Mouse (Mus musculus): ENCODE data around the gene Nudt19. TPM values are rescaled to one million over a fixed set of nuclear protein-coding genes. Genes with fewer than 3 reads are reported as not detected.

Gene Nudt19
- polyA plus RNA-seq (2016; fragmentation: Nextera tagmentation; extraction: Ambion mirVana): 40.4 and 43.5 TPM in 2 replicates

DNA sequence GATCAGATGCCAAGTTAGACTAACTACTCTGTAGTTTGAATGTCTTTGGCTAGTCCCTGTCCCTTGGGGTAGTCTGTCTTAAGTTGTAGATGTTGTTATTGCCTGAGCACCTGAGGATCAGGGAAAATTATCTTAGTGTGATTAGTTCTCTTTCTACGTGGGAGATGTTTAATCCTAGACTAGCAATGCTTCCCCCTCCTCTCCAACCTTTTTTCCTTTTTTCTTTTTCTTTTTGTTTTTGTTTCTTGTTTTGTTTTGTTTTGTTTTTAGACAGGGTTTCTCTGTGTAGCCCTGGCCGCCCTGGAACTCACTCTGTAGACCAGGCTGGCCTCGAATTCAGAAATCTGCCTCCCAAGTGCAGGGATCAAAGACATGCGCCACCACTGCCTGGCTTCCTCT is at the start of gene Nudt19:
Nudt19 (minus strand) TSS at position 100 of the 399 bp plus-strand sequence.
- Histone ChIP-seq H3K9ac (replicated peaks) (peak within 1 kb of the TSS; percentile 90), H3K4me3 (peak within 1 kb of the TSS; percentile 69), H3K4me2 (replicated peaks) (peak within 1 kb of the TSS; percentile 96), H3K4me1 (peaks cover 13% of the 10 kb centered on the region), H3K9me3 (no peaks in the 10 kb centered on the region), H3K36me3 (peaks cover 1% of the 10 kb centered on the region; the same call in 1 of the 2 replicates), H3K27me3 (no peaks in the 10 kb centered on the region), H3K27ac (replicated peaks) (peak within 1 kb of the TSS; percentile 94)
- no peak for ATAC-seq (ENCODE audit: low FRiP score, low read depth)
- 63% methylated on average over 4 of the region's 4 CpGs for WGBS

DNA sequence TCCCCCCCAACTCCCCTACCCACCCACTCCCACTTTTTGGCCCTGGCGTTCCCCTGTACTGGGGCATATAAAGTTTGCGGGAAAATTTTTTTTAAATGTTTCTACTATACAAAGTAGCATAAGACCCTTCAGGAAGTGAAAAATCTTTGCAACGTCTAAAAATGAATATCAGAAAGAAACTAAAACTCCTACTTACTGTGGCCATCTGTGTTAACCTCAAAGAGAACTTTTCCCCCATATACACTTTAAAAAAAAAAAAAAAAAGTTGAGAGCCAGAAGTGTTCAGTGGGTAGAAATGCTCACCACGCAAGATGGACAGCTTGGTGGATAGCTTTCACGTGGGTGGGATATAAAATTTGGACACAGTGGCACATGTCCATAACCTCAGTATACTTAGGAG is 46.7 kb upstream of the Nudt19 start:
- Histone ChIP-seq H3K27ac (replicated peaks) (no peak overlapping the region), H3K4me2 (replicated peaks) (no peak overlapping the region), H3K27me3 (no peaks in the 10 kb centered on the region), H3K4me1 (no peaks in the 10 kb centered on the region), H3K4me3 (no peak overlapping the region), H3K9ac (replicated peaks) (no peak overlapping the region), H3K36me3 (peaks cover 20% of the 10 kb centered on the region), H3K9me3 (no peaks in the 10 kb centered on the region)
- WGBS: 95% methylated on average over 5 of the region's 5 CpGs
- no peak for ATAC-seq (ENCODE audit: low FRiP score, low read depth)

DNA sequence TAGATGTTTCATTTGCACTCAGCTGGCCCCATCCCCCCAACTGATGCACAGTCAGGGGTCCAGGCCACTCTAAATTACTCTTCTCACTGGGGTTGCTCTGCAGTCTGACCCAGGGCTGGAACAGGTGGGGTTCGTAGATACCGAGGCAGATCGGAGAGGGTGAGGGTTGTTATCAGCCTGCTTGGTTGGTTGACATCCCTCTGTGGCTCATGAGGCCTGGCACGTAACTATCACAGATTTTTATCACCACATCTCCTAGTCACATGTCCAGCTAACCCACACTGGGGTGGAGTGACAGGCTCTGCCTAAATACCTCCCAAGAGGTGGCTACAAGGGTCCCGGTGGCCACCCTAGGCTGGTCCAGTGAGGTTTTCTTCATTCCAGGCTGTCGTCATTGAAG is 45.0 kb upstream of the Nudt19 start:
- Histone ChIP-seq H3K4me2 (replicated peaks) (no peak overlapping the region), H3K27me3 (no peaks in the 10 kb centered on the region), H3K9me3 (no peaks in the 10 kb centered on the region), H3K36me3 (peaks cover 18% of the 10 kb centered on the region), H3K27ac (replicated peaks) (no peak overlapping the region), H3K4me3 (no peak overlapping the region), H3K9ac (replicated peaks) (no peak overlapping the region), H3K4me1 (no peaks in the 10 kb centered on the region)
- WGBS: 94% methylated on average over 6 of the region's 6 CpGs
- no peak for ATAC-seq (ENCODE audit: low FRiP score, low read depth)

DNA sequence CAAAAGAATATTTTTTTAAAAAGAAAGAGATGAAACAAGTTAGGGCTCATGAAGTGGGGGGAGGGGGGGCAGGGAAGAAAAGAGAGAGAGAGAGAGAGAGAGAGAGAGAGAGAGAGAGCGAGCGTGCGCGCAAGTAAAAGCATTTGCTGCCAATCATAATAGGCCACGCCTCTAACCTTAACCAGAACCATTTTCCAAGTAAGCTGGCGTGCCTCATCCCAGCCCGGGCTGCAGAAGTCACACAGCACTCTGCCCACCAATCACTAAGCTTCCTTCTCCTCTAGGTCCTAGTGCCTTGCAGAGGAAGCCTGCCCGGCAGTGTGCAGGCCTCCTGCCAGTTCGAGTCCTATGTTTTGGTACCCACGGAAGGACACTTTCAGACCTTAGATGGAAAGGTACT is 43.9 kb upstream of the Nudt19 start:
- Histone ChIP-seq H3K4me1 (no peaks in the 10 kb centered on the region), H3K4me2 (replicated peaks) (no peak overlapping the region), H3K9me3 (no peaks in the 10 kb centered on the region), H3K27me3 (no peaks in the 10 kb centered on the region), H3K4me3 (no peak overlapping the region), H3K36me3 (peaks cover 18% of the 10 kb centered on the region), H3K27ac (replicated peaks) (no peak overlapping the region), H3K9ac (replicated peaks) (no peak overlapping the region)
- no peak for ATAC-seq (ENCODE audit: low FRiP score, low read depth)
- 92% methylated on average over 10 of the region's 10 CpGs for WGBS

DNA sequence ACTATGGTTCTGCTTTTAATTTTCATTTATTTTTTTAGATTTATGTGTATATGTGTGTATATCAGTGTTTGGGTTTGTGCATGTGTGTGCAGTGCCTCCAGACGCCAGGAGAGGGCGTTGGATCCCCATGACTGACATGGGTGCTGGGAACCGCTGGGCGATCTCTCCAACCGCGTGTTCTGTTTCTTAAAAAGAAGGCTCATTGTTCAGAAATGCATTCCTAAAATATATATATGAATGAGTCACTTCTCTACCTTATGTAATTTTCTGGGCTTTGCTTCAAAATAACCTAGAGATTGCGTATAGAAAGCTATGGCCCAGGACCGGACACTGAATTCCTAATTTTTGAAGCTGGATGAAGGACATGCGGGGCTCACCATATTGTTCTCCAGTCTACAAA is 43.4 kb upstream of the Nudt19 start:
- Histone ChIP-seq H3K27ac (replicated peaks) (no peak overlapping the region), H3K9me3 (no peaks in the 10 kb centered on the region), H3K4me1 (no peaks in the 10 kb centered on the region), H3K4me2 (replicated peaks) (no peak overlapping the region), H3K27me3 (no peaks in the 10 kb centered on the region), H3K36me3 (peaks cover 23% of the 10 kb centered on the region), H3K9ac (replicated peaks) (no peak overlapping the region), H3K4me3 (no peak overlapping the region)
- no peak for ATAC-seq (ENCODE audit: low FRiP score, low read depth)
- 95% methylated on average over 9 of the region's 9 CpGs for WGBS

DNA sequence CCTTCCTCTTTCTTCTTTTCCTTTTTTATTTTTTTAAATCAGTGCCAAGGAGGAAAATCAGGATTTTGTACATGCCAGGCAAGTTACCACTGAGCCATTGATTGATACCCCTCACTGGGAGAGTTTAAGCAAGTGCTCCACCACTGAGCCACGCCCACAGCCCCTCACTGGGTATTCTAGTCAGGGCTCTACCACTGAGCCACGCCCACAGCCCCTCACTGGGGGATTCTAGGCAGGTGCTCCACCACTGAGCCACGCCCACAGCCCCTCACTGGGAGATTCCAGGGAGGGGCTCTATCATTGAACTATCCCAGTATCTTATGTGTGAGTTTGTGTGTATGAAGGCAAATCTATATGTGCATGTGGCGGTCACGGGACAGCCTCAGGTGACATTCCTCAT is 38.2 kb upstream of the Nudt19 start:
- Histone ChIP-seq H3K9ac (replicated peaks) (no peak overlapping the region), H3K36me3 (peaks cover 37% of the 10 kb centered on the region), H3K9me3 (no peaks in the 10 kb centered on the region), H3K4me2 (replicated peaks) (no peak overlapping the region), H3K4me1 (no peaks in the 10 kb centered on the region), H3K4me3 (no peak overlapping the region), H3K27ac (replicated peaks) (no peak overlapping the region), H3K27me3 (no peaks in the 10 kb centered on the region)
- no peak for ATAC-seq (ENCODE audit: low FRiP score, low read depth)
- WGBS: 93% methylated on average over 5 of the region's 5 CpGs

DNA sequence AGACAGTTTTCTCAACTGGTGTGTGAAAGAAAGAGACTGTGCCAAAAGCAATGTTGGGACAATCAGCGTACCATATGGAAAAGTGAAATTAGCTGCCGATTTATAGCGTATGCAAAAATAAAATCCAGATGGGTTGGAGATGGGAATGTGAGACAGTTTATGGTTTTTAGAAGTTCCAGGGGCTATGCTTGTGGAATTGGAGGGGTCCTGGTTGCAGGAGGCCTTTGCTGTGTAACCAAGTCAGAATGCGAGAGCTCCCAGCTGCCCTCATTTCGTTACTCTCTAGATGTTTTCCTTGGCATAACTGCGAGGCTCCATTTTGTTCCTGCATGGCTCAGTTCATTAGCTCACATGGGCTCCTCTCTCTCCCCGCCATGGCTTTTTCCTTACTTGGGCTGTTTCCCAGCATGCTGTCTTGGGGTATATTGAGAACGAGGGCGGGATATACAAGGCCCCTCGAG is 34.7 kb upstream of the Nudt19 start:
- H3K4me1 ChIP-seq: peaks cover 13% of the 10 kb centered on the region
- peaks cover 31% of the 10 kb centered on the region for H3K36me3 ChIP-seq
- H3K27me3 ChIP-seq: no peaks in the 10 kb centered on the region
- H3K9me3 ChIP-seq: no peaks in the 10 kb centered on the region
- no peak overlapping the region for H3K27ac ChIP-seq (replicated peaks)
- H3K4me2 ChIP-seq (replicated peaks): no peak overlapping the region
- no peak overlapping the region for H3K9ac ChIP-seq (replicated peaks)
- no peak overlapping the region for H3K4me3 ChIP-seq
- no peak for ATAC-seq (ENCODE audit: low FRiP score, low read depth)
- 88% methylated on average over 10 of the region's 10 CpGs for WGBS

DNA sequence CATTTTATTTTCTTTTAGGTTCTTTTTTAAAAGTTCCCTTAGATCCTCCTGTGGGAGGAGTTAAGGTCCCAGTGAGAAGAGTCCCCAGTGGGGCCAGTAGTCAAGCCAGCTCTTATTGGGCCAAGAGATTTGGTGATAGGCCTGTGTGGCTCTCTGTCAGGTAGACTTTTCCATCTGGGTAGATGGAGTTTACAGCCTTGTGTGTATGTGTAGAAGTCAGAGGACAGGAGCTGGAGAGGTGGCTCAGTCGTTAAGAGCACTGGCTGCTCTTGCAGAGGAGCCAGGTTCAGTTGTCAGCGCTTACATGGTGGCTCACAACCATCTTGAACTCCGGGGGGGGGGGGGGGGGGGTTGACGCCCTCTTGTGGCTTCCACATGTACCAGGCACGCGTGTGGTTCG is 33.4 kb upstream of the Nudt19 start:
- Histone ChIP-seq H3K4me1 (peaks cover 23% of the 10 kb centered on the region), H3K27me3 (peaks cover 10% of the 10 kb centered on the region), H3K36me3 (peaks cover 26% of the 10 kb centered on the region), H3K27ac (replicated peaks) (no peak overlapping the region), H3K9me3 (no peaks in the 10 kb centered on the region), H3K4me3 (no peak overlapping the region), H3K4me2 (replicated peaks) (no peak overlapping the region), H3K9ac (replicated peaks) (no peak overlapping the region)
- WGBS: 76% methylated on average over 7 of the region's 7 CpGs
- no peak for ATAC-seq (ENCODE audit: low FRiP score, low read depth)

DNA sequence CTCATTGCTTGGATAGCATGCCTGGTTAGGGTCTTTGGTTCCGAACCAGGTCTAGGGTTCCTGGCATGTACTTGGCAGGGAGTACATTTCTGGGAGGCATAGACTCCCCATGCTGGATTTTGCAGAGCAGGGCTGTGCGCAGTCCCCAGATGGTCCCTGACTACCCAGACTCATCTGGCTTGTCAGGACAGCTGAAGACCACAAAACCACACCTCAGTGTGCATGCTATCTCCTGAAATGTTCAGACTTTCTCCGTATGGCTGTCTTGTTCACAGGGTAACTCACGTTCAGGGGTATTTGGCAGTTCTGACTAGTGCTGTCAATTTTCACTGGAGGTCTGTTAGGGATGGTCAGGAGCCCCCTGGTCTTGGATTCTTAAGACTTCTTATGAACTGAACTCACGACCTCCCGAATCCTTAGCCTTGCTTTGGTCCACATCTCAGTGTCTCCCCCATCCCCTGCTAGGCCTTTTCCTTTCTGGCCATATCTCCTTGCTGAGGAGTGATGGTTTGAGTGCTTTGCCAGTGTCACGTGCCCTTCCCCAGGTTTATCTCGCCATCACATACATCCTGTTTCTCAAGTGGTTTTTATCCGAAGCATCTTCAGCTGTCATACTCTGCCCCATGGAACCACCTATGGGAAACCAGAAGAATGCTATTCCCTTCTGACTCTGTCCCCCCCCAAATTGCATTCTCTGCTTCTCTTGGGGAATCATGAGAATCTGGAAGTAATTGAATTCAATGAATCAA is 32.8 kb upstream of the Nudt19 start:
- peaks cover 27% of the 10 kb centered on the region for H3K4me1 ChIP-seq
- H3K27me3 ChIP-seq: peaks cover 17% of the 10 kb centered on the region
- no peak overlapping the region for H3K4me3 ChIP-seq
- no peak for ATAC-seq (ENCODE audit: low FRiP score, low read depth)
- 86% methylated on average over 9 of the region's 9 CpGs for WGBS
- H3K9ac ChIP-seq (replicated peaks): no peak overlapping the region
- H3K36me3 ChIP-seq: peaks cover 22% of the 10 kb centered on the region
- no peak overlapping the region for H3K4me2 ChIP-seq (replicated peaks)
- H3K27ac ChIP-seq (replicated peaks): no peak overlapping the region
- H3K9me3 ChIP-seq: no peaks in the 10 kb centered on the region

DNA sequence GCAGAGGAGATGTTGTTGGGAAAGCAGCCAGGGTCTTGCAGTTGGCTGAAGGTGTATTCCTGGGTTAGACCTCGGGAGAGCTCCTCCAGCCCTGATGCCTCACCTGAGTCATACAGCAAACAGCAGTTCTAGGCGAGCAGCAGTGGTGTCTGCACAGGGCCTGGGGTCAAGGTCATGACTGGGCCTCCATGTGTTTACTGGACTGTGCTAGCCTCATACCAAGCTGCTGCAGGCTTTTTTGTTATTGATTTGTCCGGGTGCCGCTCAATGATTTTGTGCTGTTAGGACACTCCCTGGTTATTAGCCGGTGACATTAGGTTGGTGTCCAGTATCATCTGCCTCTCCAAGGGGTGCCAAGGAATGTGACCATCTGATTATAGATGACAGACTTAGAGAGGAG is 31.6 kb upstream of the Nudt19 start:
- no peak overlapping the region for H3K27ac ChIP-seq (replicated peaks)
- no peaks in the 10 kb centered on the region for H3K9me3 ChIP-seq
- peaks cover 11% of the 10 kb centered on the region for H3K36me3 ChIP-seq
- no peak overlapping the region for H3K4me3 ChIP-seq
- H3K9ac ChIP-seq (replicated peaks): no peak overlapping the region
- no peak overlapping the region for H3K4me2 ChIP-seq (replicated peaks)
- H3K4me1 ChIP-seq: peaks cover 27% of the 10 kb centered on the region
- 81% methylated on average over 5 of the region's 5 CpGs for WGBS
- ATAC-seq (ENCODE audit: low FRiP score, low read depth): no peak
- H3K27me3 ChIP-seq: peaks cover 28% of the 10 kb centered on the region

DNA sequence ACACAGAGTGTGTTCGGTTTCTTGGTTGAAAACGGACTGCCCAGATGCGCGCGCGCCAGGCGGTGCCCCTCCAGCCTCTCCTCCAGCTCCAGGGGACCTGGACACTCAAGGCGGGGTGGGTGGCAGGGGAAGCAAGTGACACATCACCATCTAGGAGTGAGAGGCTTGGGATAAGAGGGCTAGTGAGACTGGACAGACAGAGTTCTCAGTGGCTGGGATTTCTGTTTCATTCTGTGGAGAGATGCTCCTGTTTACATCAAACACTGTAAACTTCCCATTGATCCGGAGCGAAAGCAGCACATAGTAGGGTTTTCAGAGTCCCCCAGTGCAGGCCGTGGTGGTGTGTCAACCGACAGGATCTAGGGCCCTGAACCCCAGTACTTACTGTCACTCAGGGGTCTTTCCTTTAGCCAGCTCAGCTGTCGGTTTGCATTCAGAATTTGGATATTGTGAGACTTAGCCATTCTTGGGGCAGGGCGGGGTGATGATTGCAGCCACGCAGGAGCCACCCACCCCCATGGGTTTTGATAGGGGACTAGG is 30.9 kb upstream of the Nudt19 start:
- H3K9ac ChIP-seq (replicated peaks): peak overlapping the region; percentile 78
- 22% methylated on average over 15 of the region's 15 CpGs for WGBS
- H3K4me3 ChIP-seq: peak overlapping the region; percentile 83
- H3K36me3 ChIP-seq: peaks cover 3% of the 10 kb centered on the region; the same call in 1 of the 2 replicates
- peaks cover 33% of the 10 kb centered on the region for H3K27me3 ChIP-seq
- H3K9me3 ChIP-seq: no peaks in the 10 kb centered on the region
- ATAC-seq (ENCODE audit: low FRiP score, low read depth): no peak
- peaks cover 27% of the 10 kb centered on the region for H3K4me1 ChIP-seq
- H3K4me2 ChIP-seq (replicated peaks): peak overlapping the region; percentile 99
- no peak overlapping the region for H3K27ac ChIP-seq (replicated peaks)

DNA sequence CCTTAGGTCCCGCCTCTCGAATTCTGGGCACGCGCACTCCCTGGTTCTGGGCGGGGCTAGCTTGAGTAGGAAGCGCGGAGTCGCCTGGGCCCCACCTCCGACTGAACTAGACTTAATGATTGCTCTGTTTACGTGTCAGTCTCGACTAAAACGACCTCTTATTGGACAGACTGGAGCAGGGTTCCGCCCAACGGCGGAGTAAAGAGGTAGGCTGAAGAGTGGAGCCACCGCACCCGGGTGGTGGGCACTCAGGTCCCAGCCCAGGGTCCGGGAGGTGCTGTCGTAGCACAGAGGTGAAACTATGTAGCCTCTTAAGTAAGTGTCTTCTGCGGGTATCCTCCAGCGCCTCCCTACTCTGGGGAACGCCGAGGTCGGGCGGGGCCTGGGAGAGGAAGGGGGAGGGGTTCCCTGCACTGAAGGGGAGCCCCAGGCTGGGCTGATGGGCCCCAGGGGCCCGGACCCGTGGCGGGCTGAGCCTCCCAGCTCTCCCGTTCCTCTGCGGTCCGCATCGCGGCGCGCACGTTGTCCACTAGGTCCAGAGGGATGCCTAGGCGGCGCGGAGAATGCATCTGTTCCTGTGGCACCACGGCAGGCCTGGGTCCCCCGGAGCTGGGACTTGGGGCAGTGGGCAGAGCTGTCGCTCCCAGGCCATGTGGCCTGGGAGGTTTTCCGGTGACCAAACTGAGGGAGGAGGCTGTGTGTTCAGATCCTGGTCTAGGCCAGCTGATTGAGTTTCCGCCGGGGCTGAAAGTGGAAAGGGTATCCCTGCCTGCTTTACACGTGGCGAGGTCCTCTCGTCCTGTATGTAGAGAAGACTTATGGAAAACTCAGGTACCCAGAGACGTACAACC is 30.2 kb upstream of the Nudt19 start, which contains the start of gene Ankrd27:
Ankrd27 (plus strand) TSS at position 190 of the 851 bp plus-strand sequence.
- peaks cover 27% of the 10 kb centered on the region for H3K4me1 ChIP-seq
- ATAC-seq (ENCODE audit: low FRiP score, low read depth): peak; percentile 99
- peak within 1 kb of the TSS; percentile 83 for H3K4me3 ChIP-seq
- WGBS: under 1% methylated on average over 49 of the region's 49 CpGs
- H3K4me2 ChIP-seq (replicated peaks): peak within 1 kb of the TSS; percentile 99
- H3K9me3 ChIP-seq: no peaks in the 10 kb centered on the region
- H3K36me3 ChIP-seq: no peaks in the 10 kb centered on the region
- peak within 1 kb of the TSS; percentile 64; the same call in 1 of the 2 replicates for H3K27ac ChIP-seq (replicated peaks)
- peak within 1 kb of the TSS; percentile 78 for H3K9ac ChIP-seq (replicated peaks)
- peaks cover 33% of the 10 kb centered on the region for H3K27me3 ChIP-seq

Data from midbrain, embryonic 12.5 days (tissue).